Mouse (Mus musculus): ENCODE data around the gene Lysmd4.

Lysmd4 gene

GRCm38 (mm10) chr7:67342067-67342625 lies 119.8 kb downstream of the Lysmd4 start:
- no peak for DNase-seq (ENCODE audit: low read depth, low spot score)

GRCm38 (mm10) chr7:67344443-67344842 lies 122.1 kb downstream of the Lysmd4 start:
- DNase-seq (ENCODE audit: low read depth, low spot score), result no peak

- no peak for DNase-seq (ENCODE audit: low read depth, low spot score)
Observed at GRCm38 (mm10) chr7:67352989-67353388, 130.6 kb downstream of the Lysmd4 start.

GRCm38 (mm10) chr7:67353667-67354066 lies 131.3 kb downstream of the Lysmd4 start:
- DNase-seq (ENCODE audit: low read depth, low spot score), result no peak

- DNase-seq (ENCODE audit: low read depth, low spot score), result no peak
Observed at GRCm38 (mm10) chr7:67355870-67356269, 133.5 kb downstream of the Lysmd4 start.
